Mouse (Mus musculus): Measurements from ENCODE around the gene 1810062G17Rik.

Gene 1810062G17Rik

DNA sequence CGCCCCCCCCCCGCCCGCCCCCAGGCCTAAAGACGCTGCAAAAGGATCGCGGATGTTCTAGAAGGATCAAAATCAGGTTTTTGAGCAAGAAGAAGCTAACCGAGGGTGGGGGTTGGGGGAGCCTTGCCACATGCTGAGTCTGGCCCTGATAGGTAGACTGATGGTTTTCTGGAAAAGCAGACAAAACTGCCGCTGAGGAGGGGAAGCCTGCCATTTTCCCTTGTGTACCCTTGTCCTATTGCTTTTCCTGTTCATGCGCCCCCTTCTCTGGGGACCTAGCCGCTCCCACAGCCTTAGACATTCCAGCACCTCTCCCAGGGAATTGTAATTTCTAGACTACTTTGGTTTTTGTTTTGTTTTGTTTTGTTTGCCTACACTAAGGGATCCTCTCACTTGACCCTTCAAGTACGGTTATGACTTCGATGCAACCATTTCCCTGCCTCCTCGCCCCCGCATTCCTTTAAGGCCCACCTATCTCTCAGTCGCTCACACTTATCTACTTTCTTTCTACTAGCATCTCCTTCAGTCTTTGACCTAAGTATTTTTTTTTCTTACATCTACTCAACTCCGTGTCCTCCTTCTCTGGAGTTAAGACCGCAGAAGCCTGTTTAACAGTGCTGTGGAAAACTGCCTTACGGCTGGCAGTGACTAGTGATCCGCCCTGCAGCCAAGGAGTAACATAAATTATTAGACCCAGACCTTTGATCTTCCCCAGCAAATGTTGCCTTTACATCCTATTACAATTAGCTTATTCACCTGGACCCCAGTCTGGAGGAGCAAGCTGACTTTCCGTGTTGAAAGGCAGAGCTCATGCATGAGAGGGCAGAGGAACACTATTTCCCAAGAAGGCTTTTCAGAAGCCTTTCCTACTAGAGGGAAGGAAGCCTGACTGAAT, 771 bp downstream of the 1810062G17Rik start:
- DNase-seq (ENCODE audit: low read depth, low spot score): no peak

DNA sequence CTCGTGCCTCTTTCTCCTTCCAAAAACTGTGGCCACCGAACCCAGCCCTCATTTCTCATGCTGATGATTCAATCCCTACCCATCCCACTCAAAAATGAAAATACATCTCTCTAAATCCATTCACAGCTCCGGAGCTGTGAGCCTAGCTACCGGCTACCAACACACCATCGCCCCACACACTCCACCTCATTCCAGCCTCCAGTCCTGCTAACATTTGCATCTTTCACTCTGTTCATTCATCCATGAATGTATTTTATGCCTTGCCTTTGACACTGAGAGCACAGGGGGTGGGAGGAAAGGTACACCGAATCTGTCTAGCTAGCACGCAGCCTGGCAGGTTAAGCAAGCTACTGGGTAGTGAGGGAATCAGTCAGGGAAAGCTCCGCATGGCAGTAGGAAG, 3.0 kb downstream of the 1810062G17Rik start:
- DNase-seq (ENCODE audit: low read depth, low spot score): no peak

DNA sequence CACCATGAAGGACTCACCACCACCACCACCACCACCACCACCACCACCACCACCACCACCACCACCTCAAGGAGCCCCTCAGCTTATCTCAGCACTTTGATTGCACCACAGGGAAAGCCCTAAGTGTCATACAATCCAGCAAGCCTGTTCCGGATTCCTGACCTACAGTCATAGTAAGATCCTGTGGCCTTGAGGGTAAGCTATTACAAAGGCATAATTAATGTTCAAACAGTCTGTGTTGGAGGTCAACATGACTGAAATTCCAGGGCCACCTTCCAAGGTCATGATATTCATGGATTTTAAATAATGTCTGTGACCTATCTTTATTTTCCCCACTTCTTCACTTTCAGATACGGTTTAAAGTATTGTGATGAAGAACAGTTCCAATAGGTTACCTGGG, 4.7 kb downstream of the 1810062G17Rik start:
- no peak for DNase-seq (ENCODE audit: low read depth, low spot score)

GRCm38 (mm10) chr3:36481776-36482193, 6.0 kb downstream of the 1810062G17Rik start:
- no peak for DNase-seq (ENCODE audit: low read depth, low spot score)

GRCm38 (mm10) chr3:36482940-36483339, 7.2 kb downstream of the 1810062G17Rik start:
- DNase-seq (ENCODE audit: low read depth, low spot score): no peak

DNA sequence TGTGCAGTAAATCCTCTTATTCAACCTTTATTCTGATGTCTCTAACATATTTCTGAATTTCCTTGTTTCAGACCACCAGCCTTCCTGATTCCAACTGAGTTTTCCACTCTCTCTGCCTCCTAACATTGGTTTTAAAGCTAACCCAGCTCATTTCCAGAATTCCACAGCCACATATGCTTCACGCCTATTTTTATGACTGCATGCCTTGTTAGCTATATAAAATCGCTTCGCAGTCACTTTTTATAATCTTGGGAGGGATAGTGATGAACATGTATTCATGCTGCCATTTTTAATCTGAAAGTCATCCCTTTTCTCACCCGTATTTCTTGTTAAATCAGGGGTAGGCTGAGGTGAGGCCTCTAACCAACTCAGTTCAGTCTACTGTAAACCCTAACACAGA, 8.6 kb downstream of the 1810062G17Rik start:
- DNase-seq (ENCODE audit: low read depth, low spot score): no peak

- no peak for DNase-seq (ENCODE audit: low read depth, low spot score)
Observed at GRCm38 (mm10) chr3:36486176-36486575, 10.4 kb downstream of the 1810062G17Rik start.

GRCm38 (mm10) chr3:36486881-36487280, 11.1 kb downstream of the 1810062G17Rik start:
- DNase-seq (ENCODE audit: low read depth, low spot score): no peak

DNA sequence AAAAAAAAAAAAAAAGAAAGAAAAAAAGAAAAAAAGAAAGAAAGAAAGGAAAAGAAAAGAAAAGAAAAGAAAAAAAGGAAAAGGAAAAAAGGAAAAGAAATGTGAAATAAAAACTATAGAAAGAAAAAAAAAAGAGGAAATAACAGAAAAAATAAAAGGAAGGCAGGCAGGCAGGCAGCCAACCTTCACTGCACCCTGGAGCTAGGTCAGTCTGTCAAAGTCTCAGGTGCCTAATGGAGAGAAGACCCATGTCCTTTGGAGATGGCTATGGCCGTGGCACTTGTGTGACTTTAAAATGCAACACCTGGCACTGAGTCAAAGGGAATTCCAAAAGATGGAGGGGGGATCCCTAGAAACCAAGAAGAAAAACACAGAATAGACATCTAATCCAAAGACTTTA, 12.6 kb downstream of the 1810062G17Rik start:
- DNase-seq (ENCODE audit: low read depth, low spot score): no peak

DNA sequence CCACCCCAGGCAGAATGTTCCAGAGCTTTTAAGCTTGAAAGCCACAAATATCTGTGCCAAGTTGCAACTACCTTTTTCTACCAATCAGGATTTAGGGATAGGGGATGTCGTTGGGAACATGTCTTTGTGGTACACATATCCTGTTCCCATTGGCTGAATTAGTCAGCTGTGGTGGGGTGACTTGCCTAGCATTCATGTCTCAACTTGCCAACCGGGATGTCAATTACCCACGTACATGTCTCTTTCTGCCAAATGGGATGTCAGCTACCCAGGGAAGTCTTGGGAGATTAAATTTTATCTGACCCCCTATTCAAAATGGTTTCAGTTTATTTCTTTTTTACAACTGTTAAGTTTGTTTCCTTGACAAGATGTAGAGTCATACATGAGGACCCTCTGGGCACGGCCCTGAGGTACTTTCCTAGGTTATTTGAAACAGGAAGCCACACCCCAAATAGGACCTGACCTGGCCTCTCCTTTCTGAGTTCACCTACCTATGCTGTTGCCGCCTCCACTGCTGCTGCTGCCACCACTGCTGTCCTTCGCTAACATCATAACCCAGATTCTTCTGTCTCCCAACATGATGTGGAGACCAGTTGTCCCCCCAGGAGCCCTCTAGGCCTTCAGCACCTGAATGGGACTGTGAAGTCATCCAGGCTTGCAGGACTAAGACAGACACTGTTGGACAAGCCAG, 13.3 kb downstream of the 1810062G17Rik start:
- no peak for DNase-seq (ENCODE audit: low read depth, low spot score)

GRCm38 (mm10) chr3:36489590-36489910, 13.8 kb downstream of the 1810062G17Rik start:
- DNase-seq (ENCODE audit: low read depth, low spot score): no peak

DNA sequence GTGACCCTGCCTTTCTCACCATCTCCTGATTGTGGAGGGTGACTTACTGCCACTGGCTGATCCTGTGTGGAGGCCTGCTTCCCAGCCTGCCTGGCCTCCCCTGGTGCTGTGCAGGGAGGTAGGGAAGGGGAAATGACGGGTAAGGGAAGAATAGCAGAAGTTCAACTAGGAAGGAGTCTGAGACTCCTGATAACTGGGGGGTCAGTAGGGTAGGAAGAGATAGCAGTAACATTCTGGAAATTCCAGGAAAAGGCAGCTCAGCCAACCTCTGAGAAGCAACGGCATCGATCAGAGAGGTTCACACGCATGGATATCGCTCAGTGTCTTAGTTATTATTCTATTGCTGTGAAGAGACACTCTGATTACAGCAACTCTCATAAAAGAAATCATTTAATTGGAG, 15.8 kb downstream of the 1810062G17Rik start:
- no peak for DNase-seq (ENCODE audit: low read depth, low spot score)

DNA sequence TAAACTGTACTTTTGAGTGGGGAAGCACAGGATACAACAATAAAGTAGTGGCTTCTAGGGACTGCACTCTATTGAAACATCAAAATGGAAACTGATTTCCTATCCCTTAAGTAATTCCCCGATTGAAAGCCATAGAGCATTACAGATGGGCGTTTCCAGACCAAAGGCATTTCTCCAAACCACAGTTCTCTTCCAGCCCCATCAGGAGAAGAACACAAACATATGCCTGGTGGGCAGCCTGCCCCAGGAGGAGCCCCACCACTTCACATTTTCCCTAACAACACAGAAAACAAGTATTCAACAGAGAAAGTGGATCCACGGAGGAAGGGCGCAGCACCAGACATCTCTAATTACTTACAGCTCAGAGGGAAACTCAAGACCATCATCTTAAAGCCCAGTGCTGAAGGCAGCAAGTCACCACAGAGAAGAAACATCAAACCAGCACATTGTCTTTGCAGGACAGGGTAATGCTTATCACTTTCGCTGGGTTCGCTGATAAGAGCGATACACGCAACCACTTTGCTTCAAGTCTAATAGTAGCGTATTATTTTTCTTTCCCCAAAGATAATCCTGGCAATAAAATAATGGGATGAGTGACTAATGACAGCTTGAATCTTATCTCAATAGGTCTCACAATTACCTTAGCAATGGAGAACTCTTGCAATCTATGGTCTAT, 17.1 kb downstream of the 1810062G17Rik start:
- no peak for DNase-seq (ENCODE audit: low read depth, low spot score)

GRCm38 (mm10) chr3:36493641-36494283, 18.0 kb downstream of the 1810062G17Rik start:
- no peak for DNase-seq (ENCODE audit: low read depth, low spot score)

GRCm38 (mm10) chr3:36494613-36495012, 18.9 kb downstream of the 1810062G17Rik start:
- DNase-seq (ENCODE audit: low read depth, low spot score): no peak

DNA sequence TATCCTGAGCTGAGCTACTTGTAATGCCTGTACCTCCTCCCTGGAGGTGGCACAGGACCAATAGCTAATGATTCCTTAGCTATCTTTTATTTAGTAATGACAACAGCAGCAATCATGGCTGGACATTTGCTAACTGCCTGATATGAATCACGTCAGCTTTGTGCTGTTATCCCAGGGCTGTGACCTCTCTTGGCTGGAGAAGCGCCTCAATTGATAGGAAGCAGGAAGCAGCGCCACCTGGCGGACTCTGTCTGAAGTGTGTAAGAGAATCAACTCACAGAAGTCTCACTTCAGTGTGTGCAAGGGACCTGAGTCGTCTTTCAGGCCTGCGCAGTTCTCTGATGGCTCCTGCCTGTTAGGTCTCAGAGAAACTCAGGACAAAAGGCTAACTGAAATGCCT, 19.7 kb downstream of the 1810062G17Rik start:
- DNase-seq (ENCODE audit: low read depth, low spot score): peak; percentile 62

- no peak for DNase-seq (ENCODE audit: low read depth, low spot score)
Observed at GRCm38 (mm10) chr3:36496273-36496672, 20.5 kb downstream of the 1810062G17Rik start.

DNA sequence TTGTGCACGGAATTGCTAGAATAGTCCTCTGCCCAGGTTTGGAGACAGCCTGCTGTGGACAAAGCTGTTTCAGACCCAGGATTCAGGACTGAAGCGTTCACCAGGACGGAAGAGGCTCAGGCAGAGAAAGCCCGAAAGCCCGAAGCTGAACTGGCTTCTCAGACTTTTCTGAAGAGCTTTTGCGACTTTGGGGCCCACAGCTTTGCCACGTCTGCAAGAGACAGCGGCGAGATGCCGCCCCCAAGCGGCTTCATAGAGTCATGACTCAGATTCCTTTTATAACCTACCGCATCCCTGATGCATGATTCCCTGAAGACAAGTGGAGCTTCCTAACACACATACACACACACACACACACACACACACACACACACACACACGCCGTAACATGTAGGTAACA, 21.0 kb downstream of the 1810062G17Rik start:
- DNase-seq (ENCODE audit: low read depth, low spot score): peak; percentile 45

- no peak for DNase-seq (ENCODE audit: low read depth, low spot score)
Observed at GRCm38 (mm10) chr3:36498224-36498623, 22.5 kb downstream of the 1810062G17Rik start.

GRCm38 (mm10) chr3:36499418-36499817, 23.7 kb downstream of the 1810062G17Rik start:
- DNase-seq (ENCODE audit: low read depth, low spot score): no peak

DNA sequence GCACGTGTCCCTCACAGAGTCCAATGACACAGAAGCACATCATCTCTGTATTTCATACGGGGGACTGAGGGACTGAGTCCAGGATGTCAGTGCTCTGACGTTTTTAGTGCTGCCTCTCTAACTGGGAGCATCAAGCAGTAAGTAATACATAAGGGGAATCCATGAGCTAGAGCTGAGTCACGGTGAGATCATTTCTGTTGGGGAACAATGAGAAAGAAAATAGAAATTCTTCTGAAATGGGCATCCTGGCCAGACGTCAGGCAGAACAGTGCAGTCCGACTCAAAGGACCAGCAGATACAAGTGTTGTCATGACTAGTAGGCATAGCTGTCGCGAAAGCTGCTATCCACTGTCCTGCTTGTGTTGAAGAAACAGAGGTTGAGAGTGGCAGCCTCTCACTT, 25.2 kb downstream of the 1810062G17Rik start:
- DNase-seq (ENCODE audit: low read depth, low spot score): no peak

DNA sequence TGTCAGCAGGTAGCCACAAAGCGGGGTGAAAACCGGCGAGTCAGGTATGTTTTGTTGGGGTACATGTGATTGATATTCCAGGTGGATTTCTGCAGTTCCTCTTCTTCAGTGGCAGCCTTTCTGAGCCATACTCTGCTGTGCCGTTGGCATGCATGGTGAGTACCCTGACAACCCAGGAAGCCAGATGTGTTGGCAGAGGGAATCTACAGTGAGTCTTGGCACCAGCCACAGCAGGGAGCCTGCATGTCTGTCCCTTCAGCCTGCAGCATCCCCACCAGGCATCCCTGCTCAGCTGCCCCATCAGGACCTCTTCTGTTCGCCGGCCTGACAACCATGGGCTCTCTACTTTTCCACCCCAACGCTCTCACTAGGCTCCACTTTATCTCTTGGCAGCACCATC, 25.8 kb downstream of the 1810062G17Rik start:
- DNase-seq (ENCODE audit: low read depth, low spot score): no peak
